Mouse (Mus musculus): ENCODE measurements around the gene Itga1. TPM values are rescaled to one million over a fixed set of nuclear protein-coding genes. Genes with fewer than 3 reads are reported as not detected.

The Itga1 gene
- polyA plus RNA-seq, 1 experiment from 2014 or later: 15.8 TPM

DNA sequence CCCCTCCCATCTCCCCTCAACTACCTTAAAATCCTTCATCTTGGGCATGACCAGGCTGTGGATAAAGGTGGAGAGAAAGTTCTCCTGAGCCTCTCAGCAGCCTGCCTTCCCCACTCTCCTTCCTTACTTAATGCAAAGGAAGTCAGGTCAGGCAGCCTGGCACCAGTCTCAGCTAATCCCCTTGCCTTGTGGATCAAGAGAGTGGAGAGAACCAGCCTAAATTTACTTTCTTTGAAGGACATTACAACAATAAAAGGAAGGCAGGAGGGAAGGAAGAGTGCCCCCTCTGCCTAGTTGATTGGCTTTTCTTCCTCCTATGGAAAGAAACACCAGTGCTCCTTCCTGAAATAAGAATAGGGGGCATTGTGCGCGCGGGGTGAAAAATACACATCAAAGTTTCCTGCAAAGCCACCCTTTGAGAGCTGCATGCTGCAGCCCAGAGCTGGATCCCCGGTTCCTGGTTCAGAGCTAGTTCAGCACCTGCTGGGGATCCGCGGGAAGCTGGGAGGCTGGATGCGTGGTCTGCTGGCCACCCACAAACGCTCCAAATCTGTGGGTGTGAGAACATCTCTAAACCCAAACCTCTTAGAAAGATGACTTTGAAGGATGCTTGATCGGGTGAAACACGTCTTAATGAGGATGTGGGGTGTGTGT, 170.6 kb downstream of the Itga1 start:
- Histone ChIP-seq H3K9me3 (no peaks in the 10 kb centered on the region), H3K4me3 (peak overlapping the region; percentile 64), H3K27ac (peak overlapping the region; percentile 8; the same call in 1 of the 2 replicates), H3K36me3 (no peaks in the 10 kb centered on the region), H3K27me3 (ENCODE audit: insufficient read depth, poor library complexity, severe bottlenecking) (peaks cover 24% of the 10 kb centered on the region), H3K4me1 (peaks cover 15% of the 10 kb centered on the region)
- WGBS: 3% methylated on average over 10 of the region's 10 CpGs
- DNase-seq (ENCODE audit: low spot score): no peak

- H3K27ac ChIP-seq: no peak overlapping the region
- no peaks in the 10 kb centered on the region for H3K27me3 ChIP-seq (ENCODE audit: insufficient read depth, poor library complexity, severe bottlenecking)
- H3K4me1 ChIP-seq: 0 out of 2 replicates have a peak, but pooled peaks cover 6% of the 10 kb centered on the region
- H3K9me3 ChIP-seq: no peaks in the 10 kb centered on the region
- 63% methylated on average over 1 of the region's 1 CpGs for WGBS
- no peaks in the 10 kb centered on the region for H3K36me3 ChIP-seq
- H3K4me3 ChIP-seq: no peak overlapping the region
- DNase-seq (ENCODE audit: low spot score): no peak
These were observed 177.0 kb downstream of the Itga1 start for GRCm38 (mm10) chr13:114924785-114925184.

DNA sequence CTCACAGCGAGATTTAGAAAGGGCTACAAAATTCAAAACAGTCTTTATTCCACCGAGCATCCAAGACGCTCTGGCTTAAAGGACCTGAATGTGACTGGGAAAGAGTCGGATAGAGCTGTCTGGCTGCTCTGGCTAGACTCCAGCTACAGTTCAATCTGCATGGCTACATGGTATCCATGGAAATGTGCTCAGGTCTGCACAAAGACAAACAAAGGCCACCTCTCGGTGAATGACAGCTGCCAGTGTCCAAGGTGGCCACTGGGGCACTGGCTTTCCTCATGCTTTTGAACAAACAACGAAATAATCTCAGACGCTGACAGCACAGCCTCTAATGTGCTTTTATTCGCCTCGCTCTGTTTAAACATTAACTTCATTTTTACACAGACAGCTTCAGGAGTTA, 178.4 kb downstream of the Itga1 start:
- H3K4me1 ChIP-seq: peaks cover 7% of the 10 kb centered on the region; the same call in 1 of the 2 replicates
- no peaks in the 10 kb centered on the region for H3K27me3 ChIP-seq (ENCODE audit: insufficient read depth, poor library complexity, severe bottlenecking)
- no peaks in the 10 kb centered on the region for H3K9me3 ChIP-seq
- no peak overlapping the region for H3K27ac ChIP-seq
- no peaks in the 10 kb centered on the region for H3K36me3 ChIP-seq
- H3K4me3 ChIP-seq: no peak overlapping the region
- 48% methylated on average over 9 of the region's 9 CpGs for WGBS
- peak; percentile 79 for DNase-seq (ENCODE audit: low spot score)

- no peak overlapping the region for H3K4me3 ChIP-seq
- 67% methylated on average over 5 of the region's 5 CpGs for WGBS
- no peaks in the 10 kb centered on the region for H3K27me3 ChIP-seq (ENCODE audit: insufficient read depth, poor library complexity, severe bottlenecking)
- H3K27ac ChIP-seq: no peak overlapping the region
- H3K9me3 ChIP-seq: no peaks in the 10 kb centered on the region
- H3K4me1 ChIP-seq: peaks cover 4% of the 10 kb centered on the region; the same call in 1 of the 2 replicates
- H3K36me3 ChIP-seq: no peaks in the 10 kb centered on the region
- no peak for DNase-seq (ENCODE audit: low spot score)
These were observed 186.0 kb downstream of the Itga1 start for GRCm38 (mm10) chr13:114915767-114916166.

DNA sequence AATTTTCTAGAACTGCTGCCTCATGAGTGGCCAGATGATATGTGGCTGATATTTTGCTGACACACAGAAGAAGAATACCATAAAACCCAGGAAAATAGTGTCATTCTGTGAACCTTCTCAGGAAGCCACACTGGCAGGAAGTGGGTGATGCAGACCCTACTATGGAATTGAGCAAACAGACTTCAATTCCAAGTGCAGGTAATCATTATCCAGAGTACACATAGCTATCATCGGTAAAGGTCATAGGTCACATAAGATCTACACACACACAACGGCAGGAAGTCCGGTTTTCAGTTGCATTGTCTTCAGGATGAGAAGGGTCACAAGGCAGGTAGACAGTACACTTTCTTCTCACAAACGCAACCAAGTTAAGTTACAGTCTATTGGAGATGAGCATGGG, 186.8 kb downstream of the Itga1 start:
- Histone ChIP-seq H3K4me1 (peaks cover 4% of the 10 kb centered on the region; the same call in 1 of the 2 replicates), H3K4me3 (no peak overlapping the region)

GRCm38 (mm10) chr13:114914559-114914958, 187.2 kb downstream of the Itga1 start:
- Histone ChIP-seq H3K4me3 (no peak overlapping the region), H3K36me3 (no peaks in the 10 kb centered on the region), H3K27me3 (ENCODE audit: insufficient read depth, poor library complexity, severe bottlenecking) (no peaks in the 10 kb centered on the region), H3K27ac (no peak overlapping the region), H3K9me3 (no peaks in the 10 kb centered on the region), H3K4me1 (peaks cover 4% of the 10 kb centered on the region; the same call in 1 of the 2 replicates)
- WGBS: 81% methylated on average over 4 of the region's 4 CpGs
- no peak for DNase-seq (ENCODE audit: low spot score)

More for the DNA sequence above, 186.8 kb downstream of the Itga1 start:
- Histone ChIP-seq H3K27me3 (ENCODE audit: insufficient read depth, poor library complexity, severe bottlenecking) (no peaks in the 10 kb centered on the region), H3K9me3 (no peaks in the 10 kb centered on the region), H3K27ac (no peak overlapping the region), H3K36me3 (no peaks in the 10 kb centered on the region)
- WGBS: 76% methylated on average over 4 of the region's 4 CpGs
- no peak for DNase-seq (ENCODE audit: low spot score)

DNA sequence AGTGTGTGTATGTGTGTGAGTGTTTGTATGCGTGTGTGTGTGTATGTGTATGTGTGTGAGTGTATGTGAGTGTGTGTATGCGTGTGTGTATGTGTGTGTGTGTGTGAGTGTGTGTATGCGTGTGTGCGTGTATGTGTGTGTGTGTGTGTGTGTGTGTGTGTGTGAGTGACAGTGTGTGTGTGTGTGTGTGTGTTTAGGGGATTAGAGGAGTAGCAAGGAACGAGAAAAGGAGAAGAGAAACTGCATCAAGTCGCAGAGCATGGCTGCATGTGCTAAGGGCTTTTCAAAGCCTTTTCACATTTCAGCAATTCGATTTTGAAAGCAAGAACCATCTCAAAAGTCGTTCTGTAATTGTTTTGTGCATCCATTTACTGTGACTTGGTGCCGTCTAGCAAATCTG, 191.1 kb downstream of the Itga1 start:
- Histone ChIP-seq H3K36me3 (no peaks in the 10 kb centered on the region), H3K9me3 (no peaks in the 10 kb centered on the region), H3K27ac (no peak overlapping the region), H3K27me3 (ENCODE audit: insufficient read depth, poor library complexity, severe bottlenecking) (no peaks in the 10 kb centered on the region), H3K4me1 (no peaks in the 10 kb centered on the region), H3K4me3 (no peak overlapping the region)
- peak; percentile 56 for DNase-seq (ENCODE audit: low spot score)
- WGBS: 77% methylated on average over 9 of the region's 9 CpGs

DNA sequence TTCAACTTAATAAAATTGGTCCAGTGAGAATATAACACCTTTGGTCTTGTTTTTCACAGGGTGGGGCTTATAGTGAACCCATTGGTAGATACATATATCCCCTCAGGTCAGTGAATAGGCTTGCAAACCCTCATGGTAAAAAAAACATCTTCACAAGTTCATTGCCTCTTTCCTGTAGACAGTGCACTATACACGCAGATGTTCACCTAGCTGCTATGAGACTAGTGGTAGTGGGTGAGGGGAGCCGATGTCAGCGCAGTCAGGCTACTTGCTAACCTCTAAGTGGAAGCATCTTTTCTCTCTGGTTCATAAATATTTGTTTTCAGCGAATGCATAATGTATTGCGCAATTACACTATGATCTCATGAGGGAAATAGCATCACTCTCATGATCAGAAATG, 192.2 kb downstream of the Itga1 start:
- WGBS: 85% methylated on average over 5 of the region's 5 CpGs

DNA sequence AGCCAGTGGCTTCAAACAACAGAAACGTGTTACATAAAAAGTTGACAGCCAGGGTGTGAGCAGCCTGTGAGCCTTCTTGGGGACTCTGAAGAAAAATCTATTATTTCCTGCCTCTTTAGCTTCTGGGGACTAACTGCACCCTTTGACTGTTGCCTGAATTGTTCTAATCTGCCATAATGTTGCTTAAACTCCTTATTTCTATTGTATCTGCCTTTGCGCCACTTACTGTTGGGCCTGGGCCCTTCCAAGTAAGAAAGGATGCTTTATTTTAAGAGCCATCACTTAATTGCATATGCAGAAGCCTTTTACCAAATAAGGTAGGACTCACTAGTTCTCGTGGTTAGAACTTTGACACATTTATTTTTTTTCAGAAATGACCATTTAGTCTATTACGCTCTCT, 193.9 kb downstream of the Itga1 start:
- Histone ChIP-seq H3K4me3 (no peak overlapping the region), H3K4me1 (no peaks in the 10 kb centered on the region), H3K27me3 (ENCODE audit: insufficient read depth, poor library complexity, severe bottlenecking) (no peaks in the 10 kb centered on the region), H3K9me3 (no peaks in the 10 kb centered on the region), H3K36me3 (no peaks in the 10 kb centered on the region), H3K27ac (no peak overlapping the region)
- no peak for DNase-seq (ENCODE audit: low spot score)
- WGBS: 73% methylated on average over 4 of the region's 4 CpGs

More for the DNA sequence above, 192.2 kb downstream of the Itga1 start:
- Histone ChIP-seq H3K4me1 (no peaks in the 10 kb centered on the region), H3K4me3 (no peak overlapping the region), H3K27ac (no peak overlapping the region), H3K9me3 (no peaks in the 10 kb centered on the region), H3K36me3 (no peaks in the 10 kb centered on the region), H3K27me3 (ENCODE audit: insufficient read depth, poor library complexity, severe bottlenecking) (no peaks in the 10 kb centered on the region)
- no peak for DNase-seq (ENCODE audit: low spot score)

Other genes with a start within 250 kb of the Itga1 start
- 1.2 and 1.4 TPM in 2 replicates for gene Itga2, start 169.9 kb downstream of the Itga1 start, polyA plus RNA-seq (2016; fragmentation: Nextera tagmentation; extraction: Ambion mirVana)
- 9.1 and 9.5 TPM in 2 replicates for gene Pelo, start 11.8 kb downstream of the Itga1 start, polyA plus RNA-seq (2016; fragmentation: Nextera tagmentation; extraction: Ambion mirVana)
- 7.3 and 9.0 TPM in 2 replicates for gene Gm49395, start within 50 bp of the Itga1 start, polyA plus RNA-seq (2016; fragmentation: Nextera tagmentation; extraction: Ambion mirVana)